Mouse (Mus musculus) frontal cortex, postnatal 25 days (tissue): ENCODE data around the gene Zswim1.
"Not testable (repeated sequence)": the region's sequence is repeated elsewhere in the genome, so short reads cannot be mapped to it uniquely, and the experiment has no call there.

Experiments used
- DNase-seq, 2 experiments: peaks; one replicate each; pipeline ENCODE4 v3.0.0; 2022; ENCODE audit warnings: low spot score in 2 of 2

Gene Zswim1

GRCm38 (mm10) chr2:164793236-164793635 is 29.2 kb upstream of the Zswim1 start:
- DNase-seq, result peak; percentile 48 to 55

- no peak for DNase-seq
Observed at GRCm38 (mm10) chr2:164793772-164794171, 28.7 kb upstream of the Zswim1 start.

- peak; percentile 68 to 76 for DNase-seq
Observed at GRCm38 (mm10) chr2:164794293-164794692, 28.2 kb upstream of the Zswim1 start.

- no peak for DNase-seq
Observed at GRCm38 (mm10) chr2:164795868-164796267, 26.6 kb upstream of the Zswim1 start.

GRCm38 (mm10) chr2:164798554-164798953 is 23.9 kb upstream of the Zswim1 start:
- DNase-seq, result not testable (repeated sequence)

- no peak for DNase-seq
Observed at GRCm38 (mm10) chr2:164800252-164801004, 22.1 kb upstream of the Zswim1 start.

- no peak for DNase-seq
Observed at GRCm38 (mm10) chr2:164803201-164803920, 19.1 kb upstream of the Zswim1 start.

GRCm38 (mm10) chr2:164803921-164804313 is 18.6 kb upstream of the Zswim1 start:
- DNase-seq, result no peak

GRCm38 (mm10) chr2:164804533-164805331 is 17.8 kb upstream of the Zswim1 start, which contains the start of the genes Acot8 and Zswim3:
Gene Acot8, minus strand, starts transcription at chr2:164804882.
Gene Zswim3, plus strand, starts transcription at chr2:164805098.
- DNase-seq, result peak; percentile 99 to 100

- no peak for DNase-seq
Observed at GRCm38 (mm10) chr2:164805332-164805718, 17.2 kb upstream of the Zswim1 start.

- no peak for DNase-seq
Observed at GRCm38 (mm10) chr2:164806614-164807013, 15.9 kb upstream of the Zswim1 start.

- DNase-seq, result no peak
Observed at GRCm38 (mm10) chr2:164813557-164813956, 8.9 kb upstream of the Zswim1 start.

- no peak for DNase-seq
Observed at GRCm38 (mm10) chr2:164815348-164815747, 7.1 kb upstream of the Zswim1 start.

- no peak for DNase-seq
Observed at GRCm38 (mm10) chr2:164815821-164816220, 6.7 kb upstream of the Zswim1 start.

GRCm38 (mm10) chr2:164817206-164817605 is 5.3 kb upstream of the Zswim1 start:
- no peak for DNase-seq

GRCm38 (mm10) chr2:164817703-164818102 is 4.8 kb upstream of the Zswim1 start:
- DNase-seq, result no peak

- DNase-seq, result no peak
Observed at GRCm38 (mm10) chr2:164821060-164821459, 1.4 kb upstream of the Zswim1 start.

GRCm38 (mm10) chr2:164823181-164823585 is 697 bp downstream of the Zswim1 start:
- no peak for DNase-seq

- no peak for DNase-seq
Observed at GRCm38 (mm10) chr2:164823969-164824368, 1.5 kb downstream of the Zswim1 start.

GRCm38 (mm10) chr2:164825521-164825920 is 3.0 kb downstream of the Zswim1 start:
- no peak for DNase-seq

GRCm38 (mm10) chr2:164827146-164827850 is 4.8 kb downstream of the Zswim1 start:
- DNase-seq, result no peak

- DNase-seq, result no peak
Observed at GRCm38 (mm10) chr2:164828437-164828836, 6.0 kb downstream of the Zswim1 start, which contains the start of gene Spata25. Gene Spata25, minus strand, starts transcription at chr2:164828537.
